Mouse (Mus musculus): ENCODE measurements around the gene Foxd1. TPM values are rescaled to one million over a fixed set of nuclear protein-coding genes. Genes with fewer than 3 reads are reported as not detected.

The Foxd1 gene
- polyA plus RNA-seq, 1 experiment from 2014 or later, result 4.4 TPM

DNA sequence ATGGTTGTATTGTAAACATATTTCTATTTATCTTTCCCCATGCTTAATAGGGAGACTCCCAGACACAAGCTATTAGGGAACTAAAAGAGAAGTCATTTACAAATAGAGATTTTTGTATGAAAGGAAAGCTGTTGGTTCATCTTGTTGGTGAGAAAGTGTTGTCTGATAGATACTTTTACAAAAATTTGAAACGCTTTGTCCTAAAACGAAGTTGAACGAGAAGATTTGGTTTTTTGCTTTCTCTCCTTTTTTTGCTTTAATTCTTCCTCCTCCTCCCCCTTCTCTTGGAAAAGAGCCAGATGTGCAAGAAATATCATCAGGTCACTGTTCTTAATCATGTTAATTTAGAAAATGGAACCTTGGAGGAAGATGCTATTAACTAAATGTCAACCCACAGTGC is 13.6 kb downstream of the Foxd1 start:
- no peak overlapping the region for H3K4me3 ChIP-seq (ENCODE audit: low read depth, low read length)
- peak; percentile 93 for DNase-seq (ENCODE audit: low spot score, missing footprints)
- H3K9ac ChIP-seq (ENCODE audit: low read length), result no peak overlapping the region
- ATAC-seq (ENCODE audit: low FRiP score), result no peak
- no peaks in the 10 kb centered on the region for H3K9me3 ChIP-seq (ENCODE audit: control insufficient read depth, low read length)
- peaks cover 78% of the 10 kb centered on the region for H3K27me3 ChIP-seq (ENCODE audit: control insufficient read depth, insufficient read depth, low read length)
- H3K4me2 ChIP-seq, result no peak overlapping the region
- H3K27ac ChIP-seq (ENCODE audit: low read depth, low read length), result no peak overlapping the region
- peaks cover 8% of the 10 kb centered on the region for H3K4me1 ChIP-seq (ENCODE audit: control insufficient read depth, insufficient read depth, low read length)
- 9% methylated on average over 3 of the region's 3 CpGs for WGBS
- H3K36me3 ChIP-seq (ENCODE audit: control insufficient read depth, insufficient read depth, low read length), result no peaks in the 10 kb centered on the region

DNA sequence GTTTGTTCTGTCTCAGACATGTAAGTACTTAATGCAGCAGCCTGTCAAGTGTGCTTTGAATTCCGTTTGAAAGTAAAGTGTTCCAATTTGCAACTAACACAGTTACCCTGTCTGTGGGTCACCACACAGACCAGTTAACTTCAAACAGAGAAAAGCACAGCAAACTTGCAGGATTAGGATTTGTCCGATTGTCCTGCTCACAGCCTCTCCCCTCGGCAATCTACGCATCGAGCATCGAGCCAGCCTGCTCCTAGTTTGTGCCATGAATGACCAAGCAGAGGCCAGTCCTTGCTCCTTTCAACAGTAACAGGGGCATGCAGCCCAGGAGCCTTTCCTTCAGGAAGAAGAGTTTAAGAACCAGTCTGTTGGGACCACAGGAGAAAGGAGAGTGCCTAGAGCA is 15.0 kb downstream of the Foxd1 start:
- H3K27me3 ChIP-seq (ENCODE audit: control insufficient read depth, insufficient read depth, low read length), result peaks cover 74% of the 10 kb centered on the region
- no peak overlapping the region for H3K4me2 ChIP-seq
- no peaks in the 10 kb centered on the region for H3K9me3 ChIP-seq (ENCODE audit: control insufficient read depth, low read length)
- H3K27ac ChIP-seq (ENCODE audit: low read depth, low read length), result no peak overlapping the region
- H3K4me3 ChIP-seq (ENCODE audit: low read depth, low read length), result no peak overlapping the region
- WGBS, result 7% methylated on average over 6 of the region's 6 CpGs
- no peak overlapping the region for H3K9ac ChIP-seq (ENCODE audit: low read length)
- peak; percentile 90 for DNase-seq (ENCODE audit: low spot score, missing footprints)
- no peak for ATAC-seq (ENCODE audit: low FRiP score)
- H3K4me1 ChIP-seq (ENCODE audit: control insufficient read depth, insufficient read depth, low read length), result peaks cover 8% of the 10 kb centered on the region
- H3K36me3 ChIP-seq (ENCODE audit: control insufficient read depth, insufficient read depth, low read length), result no peaks in the 10 kb centered on the region

DNA sequence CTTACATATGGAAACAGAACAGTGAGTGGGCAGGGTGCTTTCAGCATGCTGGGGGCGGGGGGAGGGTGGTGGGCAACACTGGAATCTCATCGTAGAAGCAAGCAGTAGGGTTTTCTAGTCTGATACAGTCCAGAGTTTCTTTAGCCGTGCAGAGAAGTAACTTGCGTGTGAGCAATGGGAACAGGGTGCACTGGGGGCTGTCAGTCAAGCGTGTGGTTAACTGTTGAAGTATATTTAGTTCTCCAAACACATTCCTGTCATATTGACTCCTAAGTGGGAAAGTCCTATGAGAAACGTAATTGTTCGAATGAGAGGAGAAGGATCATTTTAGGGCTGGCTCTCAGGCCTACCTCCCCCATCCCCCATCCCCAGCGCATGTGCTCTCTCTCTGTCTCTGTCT is 20.5 kb downstream of the Foxd1 start:
- Histone ChIP-seq H3K4me2 (no peak overlapping the region), H3K4me1 (ENCODE audit: control insufficient read depth, insufficient read depth, low read length) (no peaks in the 10 kb centered on the region), H3K27me3 (ENCODE audit: control insufficient read depth, insufficient read depth, low read length) (peaks cover 23% of the 10 kb centered on the region), H3K9ac (ENCODE audit: low read length) (no peak overlapping the region), H3K36me3 (ENCODE audit: control insufficient read depth, insufficient read depth, low read length) (no peaks in the 10 kb centered on the region), H3K27ac (ENCODE audit: low read depth, low read length) (no peak overlapping the region), H3K4me3 (ENCODE audit: low read depth, low read length) (no peak overlapping the region), H3K9me3 (ENCODE audit: control insufficient read depth, low read length) (no peaks in the 10 kb centered on the region)
- no peak for DNase-seq (ENCODE audit: low spot score, missing footprints)
- no peak for ATAC-seq (ENCODE audit: low FRiP score)
- 71% methylated on average over 8 of the region's 8 CpGs for WGBS

DNA sequence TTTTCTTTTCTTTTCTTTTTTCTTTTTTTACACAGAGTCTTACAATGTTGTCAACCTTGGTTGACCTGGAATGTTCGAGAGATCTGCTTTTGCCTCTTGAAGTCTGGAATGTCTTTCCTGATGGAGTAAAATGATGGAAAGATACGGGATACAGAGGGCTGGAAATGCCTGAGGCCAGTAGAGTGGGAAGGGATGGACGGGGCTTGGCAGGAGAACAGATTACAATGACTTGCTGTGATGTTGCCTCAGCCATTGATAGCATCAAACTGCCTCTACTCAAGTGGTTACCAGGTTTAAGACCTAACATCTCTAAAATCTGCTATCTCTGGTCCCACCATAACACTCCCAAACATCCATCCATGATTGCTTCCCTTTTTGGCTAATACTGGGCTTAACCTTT is 20.9 kb downstream of the Foxd1 start:
- ATAC-seq (ENCODE audit: low FRiP score) (no peak), DNase-seq (ENCODE audit: low spot score, missing footprints) (no peak)
- 59% methylated on average over 3 of the region's 3 CpGs for WGBS
- Histone ChIP-seq H3K27ac (ENCODE audit: low read depth, low read length) (no peak overlapping the region), H3K9me3 (ENCODE audit: control insufficient read depth, low read length) (no peaks in the 10 kb centered on the region), H3K27me3 (ENCODE audit: control insufficient read depth, insufficient read depth, low read length) (peaks cover 19% of the 10 kb centered on the region), H3K4me1 (ENCODE audit: control insufficient read depth, insufficient read depth, low read length) (no peaks in the 10 kb centered on the region), H3K4me2 (no peak overlapping the region), H3K9ac (ENCODE audit: low read length) (no peak overlapping the region), H3K4me3 (ENCODE audit: low read depth, low read length) (no peak overlapping the region), H3K36me3 (ENCODE audit: control insufficient read depth, insufficient read depth, low read length) (no peaks in the 10 kb centered on the region)

DNA sequence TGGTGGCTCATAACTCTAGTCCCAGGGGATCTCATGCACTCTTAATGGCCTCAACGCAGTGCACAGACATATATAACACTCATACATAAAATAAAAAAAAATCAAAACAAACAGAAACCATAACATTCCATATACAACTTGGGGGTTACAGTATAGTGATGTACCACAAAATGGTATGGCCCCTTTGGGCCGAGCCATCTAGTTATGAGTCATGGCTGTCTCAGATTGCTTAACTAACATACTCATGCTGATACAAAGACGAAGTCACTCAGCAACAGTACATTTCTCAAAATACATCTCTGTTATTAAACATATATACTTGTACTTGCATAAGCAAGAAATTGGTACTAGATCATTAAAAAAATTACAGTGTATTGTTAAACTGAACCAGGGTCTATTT is 23.7 kb downstream of the Foxd1 start:
- Histone ChIP-seq H3K27ac (ENCODE audit: low read depth, low read length) (no peak overlapping the region), H3K9ac (ENCODE audit: low read length) (no peak overlapping the region), H3K36me3 (ENCODE audit: control insufficient read depth, insufficient read depth, low read length) (no peaks in the 10 kb centered on the region), H3K4me1 (ENCODE audit: control insufficient read depth, insufficient read depth, low read length) (no peaks in the 10 kb centered on the region), H3K4me2 (no peak overlapping the region), H3K27me3 (ENCODE audit: control insufficient read depth, insufficient read depth, low read length) (peaks cover 6% of the 10 kb centered on the region), H3K4me3 (ENCODE audit: low read depth, low read length) (no peak overlapping the region), H3K9me3 (ENCODE audit: control insufficient read depth, low read length) (no peaks in the 10 kb centered on the region)
- no peak for DNase-seq (ENCODE audit: low spot score, missing footprints)
- ATAC-seq (ENCODE audit: low FRiP score), result no peak
- 90% methylated on average over 3 of the region's 3 CpGs for WGBS

DNA sequence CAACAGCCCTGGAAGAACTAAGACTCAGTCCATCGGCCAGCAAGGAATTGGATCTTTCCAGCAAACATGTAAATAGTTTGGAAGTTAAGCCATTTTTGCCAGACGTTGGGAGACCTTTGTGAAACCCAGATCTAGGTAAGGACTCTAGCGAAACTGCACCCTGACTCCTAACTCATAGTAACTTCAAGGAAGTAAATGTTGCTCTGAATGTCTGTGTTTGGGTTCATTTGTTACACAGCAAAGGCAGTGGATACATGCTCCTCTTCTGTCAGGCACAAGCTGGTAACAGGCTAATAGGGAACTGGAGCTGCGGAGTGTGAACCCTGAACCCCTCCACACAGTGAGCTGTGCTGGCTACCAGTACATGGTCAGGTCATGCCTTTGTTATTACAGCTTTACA is 28.7 kb downstream of the Foxd1 start:
- Histone ChIP-seq H3K4me1 (ENCODE audit: control insufficient read depth, insufficient read depth, low read length) (no peaks in the 10 kb centered on the region), H3K9ac (ENCODE audit: low read length) (no peak overlapping the region), H3K9me3 (ENCODE audit: control insufficient read depth, low read length) (peaks cover 4% of the 10 kb centered on the region; the same call in 1 of the 2 replicates), H3K27ac (ENCODE audit: low read depth, low read length) (no peak overlapping the region), H3K4me3 (ENCODE audit: low read depth, low read length) (no peak overlapping the region), H3K4me2 (no peak overlapping the region), H3K36me3 (ENCODE audit: control insufficient read depth, insufficient read depth, low read length) (no peaks in the 10 kb centered on the region), H3K27me3 (ENCODE audit: control insufficient read depth, insufficient read depth, low read length) (no peaks in the 10 kb centered on the region)
- peak; percentile 66 for DNase-seq (ENCODE audit: low spot score, missing footprints)
- no peak for ATAC-seq (ENCODE audit: low FRiP score)
- 86% methylated on average over 4 of the region's 4 CpGs for WGBS

DNA sequence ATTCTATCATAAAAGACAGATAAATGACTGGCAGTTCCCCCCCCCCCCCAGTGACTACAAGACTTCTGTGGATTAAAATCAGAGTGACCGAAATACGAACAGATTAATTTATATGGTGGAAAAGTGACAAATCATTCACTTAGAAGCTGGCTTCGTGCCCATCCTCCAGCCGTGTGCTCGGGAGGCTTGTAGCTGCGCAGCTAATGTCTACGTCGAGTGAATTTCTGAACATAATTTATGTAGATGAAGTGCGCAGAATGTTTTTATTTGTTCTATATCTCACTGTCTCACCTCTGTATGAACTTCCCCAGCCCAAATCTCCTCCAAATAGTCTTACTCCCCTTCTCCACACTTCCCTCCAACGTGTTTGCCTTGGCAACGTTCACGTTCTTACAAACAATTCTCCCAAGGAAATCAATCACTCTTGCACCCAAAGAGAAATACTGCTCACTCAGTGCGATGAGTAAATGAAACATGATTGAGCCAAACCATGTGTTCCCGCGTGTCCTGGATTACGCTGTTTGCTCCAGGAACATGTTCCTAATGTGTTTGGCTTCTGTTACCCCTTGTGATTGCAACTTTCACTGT is 30.0 kb downstream of the Foxd1 start:
- Histone ChIP-seq H3K4me2 (no peak overlapping the region), H3K27ac (ENCODE audit: low read depth, low read length) (no peak overlapping the region), H3K9ac (ENCODE audit: low read length) (no peak overlapping the region), H3K4me3 (ENCODE audit: low read depth, low read length) (no peak overlapping the region), H3K27me3 (ENCODE audit: control insufficient read depth, insufficient read depth, low read length) (peaks cover 7% of the 10 kb centered on the region; the same call in 1 of the 2 replicates), H3K9me3 (ENCODE audit: control insufficient read depth, low read length) (peaks cover 4% of the 10 kb centered on the region; the same call in 1 of the 2 replicates), H3K36me3 (ENCODE audit: control insufficient read depth, insufficient read depth, low read length) (no peaks in the 10 kb centered on the region), H3K4me1 (ENCODE audit: control insufficient read depth, insufficient read depth, low read length) (no peaks in the 10 kb centered on the region)
- 89% methylated on average over 16 of the region's 16 CpGs for WGBS
- DNase-seq (ENCODE audit: low spot score, missing footprints), result peak; percentile 54
- ATAC-seq (ENCODE audit: low FRiP score), result no peak

DNA sequence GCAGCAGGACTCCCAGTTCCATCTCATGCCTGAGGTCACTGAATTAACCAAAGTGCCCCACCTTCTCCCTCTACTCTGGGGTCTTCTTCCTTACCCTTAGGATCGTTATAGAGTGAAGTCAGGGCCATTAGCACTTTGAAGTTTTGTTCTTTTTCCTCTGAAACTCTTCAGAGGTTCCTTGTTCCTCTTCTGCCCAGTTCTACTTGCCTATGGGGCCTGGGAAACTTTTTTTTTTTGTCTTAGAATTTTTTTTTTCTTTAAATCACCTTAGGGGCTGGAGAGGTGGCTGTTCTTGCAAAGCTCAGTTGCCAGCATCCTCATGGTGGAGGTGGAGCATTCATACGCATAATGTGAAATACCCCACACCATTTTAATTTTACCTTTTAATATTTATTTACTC is 31.8 kb downstream of the Foxd1 start:
- Histone ChIP-seq H3K4me1 (ENCODE audit: control insufficient read depth, insufficient read depth, low read length) (peaks cover 5% of the 10 kb centered on the region; the same call in 1 of the 2 replicates), H3K9ac (ENCODE audit: low read length) (no peak overlapping the region), H3K27me3 (ENCODE audit: control insufficient read depth, insufficient read depth, low read length) (peaks cover 24% of the 10 kb centered on the region), H3K9me3 (ENCODE audit: control insufficient read depth, low read length) (peaks cover 4% of the 10 kb centered on the region; the same call in 1 of the 2 replicates), H3K36me3 (ENCODE audit: control insufficient read depth, insufficient read depth, low read length) (no peaks in the 10 kb centered on the region), H3K4me3 (ENCODE audit: low read depth, low read length) (no peak overlapping the region), H3K4me2 (no peak overlapping the region), H3K27ac (ENCODE audit: low read depth, low read length) (no peak overlapping the region)
- DNase-seq (ENCODE audit: low spot score, missing footprints) (peak; percentile 56), ATAC-seq (ENCODE audit: low FRiP score) (no peak)
- WGBS, result 70% methylated on average over 2 of the region's 2 CpGs

DNA sequence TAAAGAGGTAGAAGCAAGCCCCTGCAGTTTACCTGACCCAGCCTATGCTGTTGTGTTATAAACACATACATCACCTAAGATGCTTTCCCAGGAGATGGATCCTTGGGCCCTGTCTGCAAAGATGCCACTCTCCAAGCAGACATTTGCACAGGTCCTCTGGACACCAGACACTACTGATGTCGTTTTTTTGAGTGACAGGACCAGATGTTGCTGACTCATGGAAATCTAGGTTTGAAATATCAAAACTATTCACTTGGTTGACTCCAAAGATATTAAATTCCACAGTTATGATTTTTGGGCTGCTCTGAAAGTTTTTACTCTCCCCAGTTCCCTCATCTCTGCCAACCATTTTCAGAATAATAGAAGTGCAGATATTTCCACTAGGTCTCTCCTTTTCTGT is 35.0 kb downstream of the Foxd1 start:
- Histone ChIP-seq H3K9ac (ENCODE audit: low read length) (no peak overlapping the region), H3K36me3 (ENCODE audit: control insufficient read depth, insufficient read depth, low read length) (no peaks in the 10 kb centered on the region), H3K27ac (ENCODE audit: low read depth, low read length) (no peak overlapping the region), H3K4me2 (no peak overlapping the region), H3K27me3 (ENCODE audit: control insufficient read depth, insufficient read depth, low read length) (peaks cover 53% of the 10 kb centered on the region), H3K9me3 (ENCODE audit: control insufficient read depth, low read length) (peaks cover 4% of the 10 kb centered on the region; the same call in 1 of the 2 replicates), H3K4me1 (ENCODE audit: control insufficient read depth, insufficient read depth, low read length) (peaks cover 7% of the 10 kb centered on the region; the same call in 1 of the 2 replicates), H3K4me3 (ENCODE audit: low read depth, low read length) (no peak overlapping the region)
- 54% methylated on average over 1 of the region's 1 CpGs for WGBS
- DNase-seq (ENCODE audit: low spot score, missing footprints) (no peak), ATAC-seq (ENCODE audit: low FRiP score) (no peak)
